In genomic region chrX:82948630-82949029, GRCm38 (mm10) we compare ENCODE assay signal across 9 mouse cellular contexts. TPM values are rescaled to one million over a fixed set of nuclear protein-coding genes. Genes with fewer than 3 reads are reported as not detected.
DNase-seq lines count a peak whose midpoint lies in the region; ATAC-seq and TF ChIP-seq lines count a peak whose summit lies in the region.
"Had no signal": no experiment of that assay in that cellular context is flagged by ENCODE, and none has a peak within 500 bp of the region (broad histone marks: within the 10 kb centered on the region; RNA-seq: fewer than 3 reads in every experiment).

TSS of gene Dmd (plus strand) at chrX:82948870.

- intact Hi-C loops in gastrocnemius, adult 2 months (cut with DNase I): loop anchor here (10.0 kb wide), 1 partner anchor 124 kb away; no protein-coding TSS in a partner anchor

- H3K27me3 ChIP-seq in hindbrain, embryonic 12.5 days: no peaks in the 10 kb centered on the region

- TF ChIP-seq CTCF in lung, adult 2 months (IDR thresholded peaks at IDR 0.05; ENCODE audit: insufficient read depth, low read length): no peak
- TF ChIP-seq CTCF in gastrocnemius, adult 2 months (IDR thresholded peaks at IDR 0.05): no peak; the same call in 1 of the 2 replicates

- H3K9ac ChIP-seq in hindbrain, embryonic 12.5 days: no peak within 1 kb of the TSS

- no peaks in the 10 kb centered on the region for H3K4me1 ChIP-seq in lung, adult 2 months (ENCODE audit: control insufficient read depth, insufficient read depth, low read length)
- H3K4me1 ChIP-seq in hindbrain, embryonic 12.5 days: no peaks in the 10 kb centered on the region

- H3K36me3 ChIP-seq in hindbrain, embryonic 12.5 days: no peaks in the 10 kb centered on the region

- 52% methylated on average over 3 of the region's 3 CpGs for WGBS in lung, adult 2 months
- WGBS in hindbrain, embryonic 12.5 days: 62% methylated on average over 3 of the region's 3 CpGs

- no peak for DNase-seq in lung, adult 2 months
- DNase-seq in lung, postnatal 25 days (ENCODE audit: low spot score): no peak
- DNase-seq in gastrocnemius, adult 2 months: peak; percentile 24
- peak; percentile 1 for DNase-seq in lung, postnatal 10 days
- DNase-seq in right cerebral cortex, adult 2 months (ENCODE audit: low spot score in 2 of 2): no peak
- DNase-seq in ovary, postnatal 36 days (ENCODE audit: low spot score): no peak
- DNase-seq in natural killer cell, adult 2 months (ENCODE audit: low spot score in 2 of 2): no peak

- H3K9me3 ChIP-seq in hindbrain, embryonic 12.5 days (replicated peaks): no peaks in the 10 kb centered on the region

- no peak within 1 kb of the TSS for H3K4me3 ChIP-seq in lung, adult 2 months (replicated peaks; ENCODE audit: extremely low read depth, low read depth, low read length)
- peak within 1 kb of the TSS; percentile 69 for H3K4me3 ChIP-seq in gastrocnemius, adult 2 months
- H3K4me3 ChIP-seq in hindbrain, embryonic 12.5 days: no peak within 1 kb of the TSS

- TF ChIP-seq POLR2A in lung, adult 2 months (IDR thresholded peaks at IDR 0.05; ENCODE audit: borderline replicate concordance, extremely low read depth, low read depth, low read length): no peak

- no peak within 1 kb of the TSS for H3K4me2 ChIP-seq in hindbrain, embryonic 12.5 days (replicated peaks)

- no peak for ATAC-seq in hindbrain, embryonic 12.5 days (ENCODE audit: low FRiP score)
- ATAC-seq: Patski had no signal

- H3K27ac ChIP-seq in gastrocnemius, adult 2 months: peak within 1 kb of the TSS; percentile 85
- H3K27ac ChIP-seq in hindbrain, embryonic 12.5 days: no peak within 1 kb of the TSS

RNA-seq across cellular contexts. Expression of gene Dmd, which starts in this region (rescaled TPM):
- 6.9 and 13.8 TPM in 2 replicates for polyA plus RNA-seq in lung, adult 2 months (2012; rRNA removed)
- total RNA-seq in gastrocnemius, adult 2 months (2021): 100 to 1,000 TPM; 103 to 111 TPM
- polyA plus RNA-seq in hindbrain, embryonic 12.5 days (2016; fragmentation: Nextera tagmentation; extraction: Ambion mirVana): 20.1 and 21.4 TPM in 2 replicates
- polyA plus RNA-seq: Patski had no signal

Comparison
In these comparisons a context has a peak if more than half of its experiments do, and no peak if none do; other contexts are left out.
1. DNase-seq: peak in gastrocnemius, adult 2 months (single experiment) and lung, postnatal 10 days (single experiment); none in lung, adult 2 months (single experiment), lung, postnatal 25 days (single experiment), right cerebral cortex, adult 2 months (0 of 2), ovary, postnatal 36 days (single experiment) and natural killer cell, adult 2 months (0 of 2).